Comparison of ENCODE assay signal across 24 mouse cellular contexts in genomic region chr4:88845334-88845733, GRCm38 (mm10). TPM values are rescaled to one million over a fixed set of nuclear protein-coding genes. Genes with fewer than 3 reads are reported as not detected.
A peak's percentile ranks its signal among the peaks of the same experiment; 100 is the strongest.
DNase-seq lines count a peak whose midpoint lies in the region; ATAC-seq and TF ChIP-seq lines count a peak whose summit lies in the region.
"Had no signal": no experiment of that assay in that cellular context is flagged by ENCODE, and none has a peak within 500 bp of the region (broad histone marks: within the 10 kb centered on the region; RNA-seq: fewer than 3 reads in every experiment).

No protein-coding gene starts in this region.

- TF ChIP-seq CTCF in intestine, postnatal 0 days (IDR thresholded peaks at IDR 0.05; ENCODE audit: low read depth) = peak; percentile 43
- peak; percentile 15 to 61; a peak in 3 of 4 replicates for TF ChIP-seq CTCF in CH12.LX (conservative IDR thresholded peaks at IDR 0.05 in 1 of 2, IDR thresholded peaks at IDR 0.05 in 1 of 2; ENCODE audit: low read depth in 2 of 2, low read length in 2 of 2)
- TF ChIP-seq CTCF in cortical plate, adult 2 months (IDR thresholded peaks at IDR 0.05; ENCODE audit: extremely low read depth, insufficient read depth, low read length) = 0 out of 2 replicates have a peak, but pooled peaks have one; percentile 5

- no peaks in the 10 kb centered on the region for H3K9me3 ChIP-seq in intestine, postnatal 0 days (ENCODE audit: control insufficient read depth)
- no peaks in the 10 kb centered on the region for H3K9me3 ChIP-seq in intestine, embryonic 16.5 days (ENCODE audit: control insufficient read depth, low read length)
- H3K9me3 ChIP-seq in CH12.LX (replicated peaks; ENCODE audit: low read length) = no peaks in the 10 kb centered on the region
- H3K9me3 ChIP-seq: embryonic facial prominence, embryonic 15.5 days; forebrain, embryonic 13.5 days; G1E; heart, embryonic 10.5 days; limb, embryonic 15.5 days; midbrain, embryonic 15.5 days; neural tube, embryonic 12.5 days had no signal

- 43% methylated on average over 2 of the region's 2 CpGs for WGBS in intestine, postnatal 0 days
- 62% methylated on average over 2 of the region's 2 CpGs for WGBS in intestine, embryonic 16.5 days

- peak; percentile 2 for TF ChIP-seq RAD21 in CH12.LX (IDR thresholded peaks at IDR 0.05; ENCODE audit: low read depth, low read length)

- H3K4me1 ChIP-seq in intestine, postnatal 0 days (replicated peaks; ENCODE audit: control insufficient read depth, insufficient read depth, low read length) = no peaks in the 10 kb centered on the region
- H3K4me1 ChIP-seq in intestine, embryonic 16.5 days (ENCODE audit: control insufficient read depth, insufficient read depth, low read length) = no peaks in the 10 kb centered on the region
- peaks cover 5 to 10% of the 10 kb centered on the region in 2 experiments; a peak in 3 of 4 replicates for H3K4me1 ChIP-seq in CH12.LX (ENCODE audit: control insufficient read depth in 1 of 2, insufficient read depth in 2 of 2)
- no peaks in the 10 kb centered on the region for H3K4me1 ChIP-seq in cortical plate, adult 2 months (ENCODE audit: control insufficient read depth, insufficient read depth, low read length)
- H3K4me1 ChIP-seq: embryonic facial prominence, embryonic 15.5 days; forebrain, embryonic 13.5 days; heart, embryonic 10.5 days; limb, embryonic 15.5 days; midbrain, embryonic 15.5 days; neural tube, embryonic 12.5 days had no signal

- no peak for TF ChIP-seq POLR2A in CH12.LX (IDR thresholded peaks at IDR 0.05; ENCODE audit: low read depth, low read length)
- TF ChIP-seq POLR2A in cortical plate, adult 2 months (IDR thresholded peaks at IDR 0.05; ENCODE audit: extremely low read depth, insufficient read depth, low read length) = no peak

- H3K27ac ChIP-seq in intestine, postnatal 0 days (ENCODE audit: low read depth, low read length) = no peak overlapping the region
- no peak overlapping the region for H3K27ac ChIP-seq in intestine, embryonic 16.5 days (ENCODE audit: low read length)
- no peak overlapping the region for H3K27ac ChIP-seq in CH12.LX (ENCODE audit: insufficient read depth, low read depth)
- no peak overlapping the region for H3K27ac ChIP-seq in cortical plate, adult 2 months (ENCODE audit: insufficient read depth, low read length)
- H3K27ac ChIP-seq: embryonic facial prominence, embryonic 15.5 days; forebrain, embryonic 13.5 days; heart, embryonic 10.5 days; limb, embryonic 15.5 days; midbrain, embryonic 15.5 days; neural tube, embryonic 12.5 days had no signal

- no peak for ATAC-seq in intestine, postnatal 0 days
- ATAC-seq in intestine, embryonic 16.5 days = no peak
- no peak for ATAC-seq in monocyte, adult 5-6 weeks (replicated peaks; ENCODE audit: insufficient number of reproducible peaks, low FRiP score, low TSS enrichment, poor library complexity, severe bottlenecking)
- ATAC-seq: forebrain, embryonic 13.5 days; midbrain, embryonic 15.5 days had no signal

- H3K4me2 ChIP-seq in intestine, postnatal 0 days (replicated peaks; ENCODE audit: low read depth) = no peak overlapping the region
- H3K4me2 ChIP-seq in intestine, embryonic 16.5 days (ENCODE audit: low read depth, low read length) = no peak overlapping the region
- H3K4me2 ChIP-seq in CH12.LX (ENCODE audit: insufficient read depth, low read depth, poor library complexity, severe bottlenecking) = no peak overlapping the region
- H3K4me2 ChIP-seq: embryonic facial prominence, embryonic 15.5 days; forebrain, embryonic 13.5 days; limb, embryonic 15.5 days; lung, embryonic 14.5 days; midbrain, embryonic 15.5 days; neural tube, embryonic 12.5 days had no signal

- no peak overlapping the region for H3K9ac ChIP-seq in intestine, postnatal 0 days (ENCODE audit: low read depth, low read length)
- H3K9ac ChIP-seq in intestine, embryonic 16.5 days (ENCODE audit: low read depth, low read length) = no peak overlapping the region
- no peak overlapping the region for H3K9ac ChIP-seq in CH12.LX (ENCODE audit: insufficient read depth, low read depth)
- H3K9ac ChIP-seq: embryonic facial prominence, embryonic 15.5 days; forebrain, embryonic 13.5 days; limb, embryonic 15.5 days; lung, embryonic 14.5 days; midbrain, embryonic 15.5 days; neural tube, embryonic 12.5 days had no signal

- dilution Hi-C loops in CH12.LX (cut with MboI; ENCODE audit: extremely low pct_ligation_motif_present, extremely low pct_unique_long_range_greater_than_20kb, low sequenced_read_pairs) = no loop called here

- no peaks in the 10 kb centered on the region; the same call in 1 of the 2 replicates for H3K27me3 ChIP-seq in intestine, postnatal 0 days (replicated peaks; ENCODE audit: control insufficient read depth, insufficient read depth, low read length)
- no peaks in the 10 kb centered on the region for H3K27me3 ChIP-seq in intestine, embryonic 16.5 days (replicated peaks; ENCODE audit: control insufficient read depth, insufficient read depth, low read length)
- peaks cover 63% of the 10 kb centered on the region for H3K27me3 ChIP-seq in CH12.LX (replicated peaks)
- H3K27me3 ChIP-seq: embryonic facial prominence, embryonic 15.5 days; forebrain, embryonic 13.5 days; limb, embryonic 15.5 days; midbrain, embryonic 15.5 days; neural tube, embryonic 12.5 days had no signal

- no peak for TF ChIP-seq EP300 in CH12.LX (IDR thresholded peaks at IDR 0.05; ENCODE audit: low read length)

- H3K4me3 ChIP-seq in intestine, postnatal 0 days (ENCODE audit: low read depth, low read length) = no peak overlapping the region
- no peak overlapping the region for H3K4me3 ChIP-seq in intestine, embryonic 16.5 days (ENCODE audit: low read length)
- no peak overlapping the region for H3K4me3 ChIP-seq in CH12.LX (replicated peaks in 1 of 3; ENCODE audit: low read depth in 2 of 3, low read length in 2 of 3, poor library complexity in 1 of 3)
- H3K4me3 ChIP-seq in cortical plate, adult 2 months (ENCODE audit: insufficient read depth, low read length) = no peak overlapping the region
- H3K4me3 ChIP-seq: embryonic facial prominence, embryonic 15.5 days; forebrain, embryonic 13.5 days; heart, embryonic 10.5 days; limb, embryonic 15.5 days; midbrain, embryonic 15.5 days; neural tube, embryonic 12.5 days had no signal

- no peaks in the 10 kb centered on the region for H3K36me3 ChIP-seq in intestine, postnatal 0 days (ENCODE audit: control insufficient read depth, insufficient read depth)
- no peaks in the 10 kb centered on the region for H3K36me3 ChIP-seq in intestine, embryonic 16.5 days (ENCODE audit: control insufficient read depth, insufficient read depth, low read length)
- no peaks in the 10 kb centered on the region for H3K36me3 ChIP-seq in CH12.LX (replicated peaks in 1 of 2; ENCODE audit: control insufficient read depth in 1 of 2, insufficient read depth in 1 of 2, low read length in 1 of 2)
- H3K36me3 ChIP-seq: embryonic facial prominence, embryonic 15.5 days; G1E; heart, embryonic 10.5 days; limb, embryonic 15.5 days; midbrain, embryonic 15.5 days; neural tube, embryonic 12.5 days had no signal

- in situ Hi-C loops in CH12.LX (cut with MboI; ENCODE audit: low pct_ligation_motif_present, low pct_unique_long_range_greater_than_20kb, low sequenced_read_pairs) = no loop called here

- no peaks in the 10 kb centered on the region for H3K79me2 ChIP-seq in CH12.LX (replicated peaks; ENCODE audit: control insufficient read depth, extremely low read depth, insufficient read depth, poor library complexity, severe bottlenecking)

- DNase-seq in 416B (ENCODE audit: low read depth) = peak; percentile 61
- no peak for DNase-seq in CH12.LX (ENCODE audit: extremely low read depth)
- no peak for DNase-seq in thymus, postnatal 10 days (ENCODE audit: low spot score in 2 of 2)
- no peak for DNase-seq in thymus, postnatal 0 days (ENCODE audit: low spot score)
- DNase-seq: adrenal gland, postnatal 36 days; heart, postnatal 4 days; kidney, postnatal 10 days; lung, embryonic 14.5 days; thymus, postnatal 25 days had no signal

RNA-seq across cellular contexts. Expression of gene Ifna4, which starts 3.7 kb away (rescaled TPM):
- not detected in 2 replicates for polyA plus RNA-seq in intestine, postnatal 0 days (2015; fragmentation: Nextera tagmentation; extraction: Ambion mirVana)
- polyA plus RNA-seq in intestine, embryonic 16.5 days (2015; fragmentation: Nextera tagmentation; extraction: Ambion mirVana) = not detected in 2 replicates
- total RNA-seq in CH12.LX (2012; rRNA removed) (not detected in 2 replicates), CH12.LX (2014; rRNA removed) (not detected in 2 replicates)
- polyA plus RNA-seq in CH12.LX (2012; ENCODE audit: insufficient read length, low read depth) = not detected in 2 replicates
- polyA plus RNA-seq in cortical plate, adult 2 months (2012; rRNA removed) = not detected in 2 replicates
- not detected in 3 replicates for total RNA-seq in monocyte, adult 5-6 weeks (2017)
- polyA plus RNA-seq in thymus, postnatal 0 days (2015; fragmentation: Nextera tagmentation; extraction: Ambion mirVana) = not detected in 2 replicates
- total RNA-seq: adrenal gland, postnatal 36 days; gastrocnemius, adult 8-10 months; heart, postnatal 4 days; left cerebral cortex, postnatal 14 days had no signal
- polyA plus RNA-seq: embryonic facial prominence, embryonic 15.5 days; forebrain, embryonic 13.5 days; G1E; heart, embryonic 10.5 days; intestine, embryonic 14.5 days; limb, embryonic 15.5 days; lung, embryonic 14.5 days; midbrain, embryonic 15.5 days; neural tube, embryonic 12.5 days; stomach, embryonic 14.5 days had no signal

RNA-seq across cellular contexts. Expression of gene Ifna1, which starts 4.6 kb away (rescaled TPM):
- not detected in 2 replicates for polyA plus RNA-seq in intestine, postnatal 0 days (2015; fragmentation: Nextera tagmentation; extraction: Ambion mirVana)
- not detected in 2 replicates for polyA plus RNA-seq in intestine, embryonic 16.5 days (2015; fragmentation: Nextera tagmentation; extraction: Ambion mirVana)
- total RNA-seq in CH12.LX (2012; rRNA removed) (not detected in 2 replicates), CH12.LX (2014; rRNA removed) (not detected in 2 replicates)
- polyA plus RNA-seq in CH12.LX (2012; ENCODE audit: insufficient read length, low read depth) = not detected in 2 replicates
- polyA plus RNA-seq in cortical plate, adult 2 months (2012; rRNA removed) = not detected in 2 replicates
- total RNA-seq in monocyte, adult 5-6 weeks (2017) = not detected in 3 replicates
- not detected in 2 replicates for polyA plus RNA-seq in thymus, postnatal 0 days (2015; fragmentation: Nextera tagmentation; extraction: Ambion mirVana)
- total RNA-seq: adrenal gland, postnatal 36 days; G1E; gastrocnemius, adult 8-10 months; heart, postnatal 4 days; left cerebral cortex, postnatal 14 days had no signal
- polyA plus RNA-seq: embryonic facial prominence, embryonic 15.5 days; forebrain, embryonic 13.5 days; G1E; heart, embryonic 10.5 days; intestine, embryonic 14.5 days; limb, embryonic 15.5 days; lung, embryonic 14.5 days; midbrain, embryonic 15.5 days; neural tube, embryonic 12.5 days; stomach, embryonic 14.5 days had no signal

RNA-seq across cellular contexts. Expression of gene Ifna5, which starts 10.0 kb away (rescaled TPM):
- not detected in 2 replicates for polyA plus RNA-seq in intestine, postnatal 0 days (2015; fragmentation: Nextera tagmentation; extraction: Ambion mirVana)
- polyA plus RNA-seq in intestine, embryonic 16.5 days (2015; fragmentation: Nextera tagmentation; extraction: Ambion mirVana) = not detected in 2 replicates
- total RNA-seq in CH12.LX (2012; rRNA removed) = not detected in 2 replicates
- total RNA-seq in CH12.LX (2014; rRNA removed) = not detected in 2 replicates
- not detected in 2 replicates for polyA plus RNA-seq in CH12.LX (2012; ENCODE audit: insufficient read length, low read depth)
- polyA plus RNA-seq in cortical plate, adult 2 months (2012; rRNA removed) = not detected in 2 replicates
- not detected in 3 replicates for total RNA-seq in monocyte, adult 5-6 weeks (2017)
- polyA plus RNA-seq in thymus, postnatal 0 days (2015; fragmentation: Nextera tagmentation; extraction: Ambion mirVana) = not detected in 2 replicates
- total RNA-seq: adrenal gland, postnatal 36 days; G1E; gastrocnemius, adult 8-10 months; heart, postnatal 4 days; left cerebral cortex, postnatal 14 days had no signal
- polyA plus RNA-seq: embryonic facial prominence, embryonic 15.5 days; forebrain, embryonic 13.5 days; G1E; heart, embryonic 10.5 days; intestine, embryonic 14.5 days; limb, embryonic 15.5 days; lung, embryonic 14.5 days; midbrain, embryonic 15.5 days; neural tube, embryonic 12.5 days; stomach, embryonic 14.5 days had no signal

RNA-seq across cellular contexts. Expression of gene Ifna6, which starts 18.1 kb away (rescaled TPM):
- not detected in 2 replicates for polyA plus RNA-seq in intestine, postnatal 0 days (2015; fragmentation: Nextera tagmentation; extraction: Ambion mirVana)
- polyA plus RNA-seq in intestine, embryonic 16.5 days (2015; fragmentation: Nextera tagmentation; extraction: Ambion mirVana) = not detected in 2 replicates
- total RNA-seq in CH12.LX (2012; rRNA removed) (not detected in 2 replicates), CH12.LX (2014; rRNA removed) (not detected in 2 replicates)
- not detected in 2 replicates for polyA plus RNA-seq in CH12.LX (2012; ENCODE audit: insufficient read length, low read depth)
- not detected in 2 replicates for polyA plus RNA-seq in cortical plate, adult 2 months (2012; rRNA removed)
- not detected in 3 replicates for total RNA-seq in monocyte, adult 5-6 weeks (2017)
- polyA plus RNA-seq in thymus, postnatal 0 days (2015; fragmentation: Nextera tagmentation; extraction: Ambion mirVana) = not detected in 2 replicates
- total RNA-seq: adrenal gland, postnatal 36 days; G1E; gastrocnemius, adult 8-10 months; heart, postnatal 4 days; left cerebral cortex, postnatal 14 days had no signal
- polyA plus RNA-seq: embryonic facial prominence, embryonic 15.5 days; forebrain, embryonic 13.5 days; G1E; heart, embryonic 10.5 days; intestine, embryonic 14.5 days; limb, embryonic 15.5 days; lung, embryonic 14.5 days; midbrain, embryonic 15.5 days; neural tube, embryonic 12.5 days; stomach, embryonic 14.5 days had no signal

RNA-seq across cellular contexts. Expression of gene Ifna11, which starts 25.6 kb away (rescaled TPM):
- not detected in 2 replicates for polyA plus RNA-seq in intestine, postnatal 0 days (2015; fragmentation: Nextera tagmentation; extraction: Ambion mirVana)
- not detected in 2 replicates for polyA plus RNA-seq in intestine, embryonic 16.5 days (2015; fragmentation: Nextera tagmentation; extraction: Ambion mirVana)
- not detected in 2 replicates for total RNA-seq in CH12.LX (2012; rRNA removed)
- total RNA-seq in CH12.LX (2014; rRNA removed) = not detected in 2 replicates
- not detected in 2 replicates for polyA plus RNA-seq in CH12.LX (2012; ENCODE audit: insufficient read length, low read depth)
- polyA plus RNA-seq in cortical plate, adult 2 months (2012; rRNA removed) = not detected in 2 replicates
- not detected in 3 replicates for total RNA-seq in monocyte, adult 5-6 weeks (2017)
- polyA plus RNA-seq in thymus, postnatal 0 days (2015; fragmentation: Nextera tagmentation; extraction: Ambion mirVana) = not detected in 2 replicates
- total RNA-seq: adrenal gland, postnatal 36 days; G1E; gastrocnemius, adult 8-10 months; heart, postnatal 4 days; left cerebral cortex, postnatal 14 days had no signal
- polyA plus RNA-seq: embryonic facial prominence, embryonic 15.5 days; forebrain, embryonic 13.5 days; G1E; heart, embryonic 10.5 days; intestine, embryonic 14.5 days; limb, embryonic 15.5 days; lung, embryonic 14.5 days; midbrain, embryonic 15.5 days; neural tube, embryonic 12.5 days; stomach, embryonic 14.5 days had no signal
